Mouse (Mus musculus): Measurements from ENCODE around the gene Slc7a9.

Slc7a9 gene

GRCm38 (mm10) chr7:35447996-35448846, at the start of gene Slc7a9:
TSS of gene Slc7a9 (plus strand) at chr7:35448796.
- no peak for DNase-seq (ENCODE audit: low spot score in 2 of 2)

- no peak for DNase-seq (ENCODE audit: low spot score in 2 of 2)
Observed at GRCm38 (mm10) chr7:35401169-35401568, 47.4 kb upstream of the Slc7a9 start.

- DNase-seq (ENCODE audit: low spot score in 2 of 2): no peak
Observed at GRCm38 (mm10) chr7:35415226-35415625, 33.4 kb upstream of the Slc7a9 start.

GRCm38 (mm10) chr7:35415801-35416653, 32.6 kb upstream of the Slc7a9 start:
- DNase-seq (ENCODE audit: low spot score in 2 of 2): no peak

- no peak for DNase-seq (ENCODE audit: low spot score in 2 of 2)
Observed at GRCm38 (mm10) chr7:35416654-35416948, 32.0 kb upstream of the Slc7a9 start.

- no peak for DNase-seq (ENCODE audit: low spot score in 2 of 2)
Observed at GRCm38 (mm10) chr7:35423071-35423470, 25.5 kb upstream of the Slc7a9 start.

GRCm38 (mm10) chr7:35428146-35428545, 20.4 kb upstream of the Slc7a9 start:
- no peak for DNase-seq (ENCODE audit: low spot score in 2 of 2)

GRCm38 (mm10) chr7:35435266-35435665, 13.3 kb upstream of the Slc7a9 start:
- DNase-seq (ENCODE audit: low spot score in 2 of 2): no peak

- DNase-seq (ENCODE audit: low spot score in 2 of 2): no peak
Observed at GRCm38 (mm10) chr7:35447501-35447900, 1.1 kb upstream of the Slc7a9 start.

GRCm38 (mm10) chr7:35448867-35449266, 271 bp downstream of the Slc7a9 start:
- DNase-seq (ENCODE audit: low spot score in 2 of 2): no peak

GRCm38 (mm10) chr7:35456091-35456814, 7.7 kb downstream of the Slc7a9 start:
- no peak for DNase-seq (ENCODE audit: low spot score in 2 of 2)

GRCm38 (mm10) chr7:35460971-35461370, 12.4 kb downstream of the Slc7a9 start:
- DNase-seq (ENCODE audit: low spot score in 2 of 2): no peak

GRCm38 (mm10) chr7:35465027-35465426, 16.4 kb downstream of the Slc7a9 start:
- no peak for DNase-seq (ENCODE audit: low spot score in 2 of 2)

GRCm38 (mm10) chr7:35467856-35468255, 19.3 kb downstream of the Slc7a9 start:
- no peak for DNase-seq (ENCODE audit: low spot score in 2 of 2)

GRCm38 (mm10) chr7:35470794-35471193, 22.2 kb downstream of the Slc7a9 start:
- no peak for DNase-seq (ENCODE audit: low spot score in 2 of 2)

- no peak for DNase-seq (ENCODE audit: low spot score in 2 of 2)
Observed at GRCm38 (mm10) chr7:35476457-35476856, 27.9 kb downstream of the Slc7a9 start.

- DNase-seq (ENCODE audit: low spot score in 2 of 2): no peak
Observed at GRCm38 (mm10) chr7:35485126-35485525, 36.5 kb downstream of the Slc7a9 start.

GRCm38 (mm10) chr7:35486553-35486952, 38.0 kb downstream of the Slc7a9 start:
- DNase-seq (ENCODE audit: low spot score in 2 of 2): no peak

GRCm38 (mm10) chr7:35490186-35490585, 41.6 kb downstream of the Slc7a9 start:
- no peak for DNase-seq (ENCODE audit: low spot score in 2 of 2)

- DNase-seq (ENCODE audit: low spot score in 2 of 2): no peak
Observed at GRCm38 (mm10) chr7:35491005-35491404, 42.4 kb downstream of the Slc7a9 start.

- no peak for DNase-seq (ENCODE audit: low spot score in 2 of 2)
Observed at GRCm38 (mm10) chr7:35497516-35497915, 48.9 kb downstream of the Slc7a9 start.

- no peak for DNase-seq (ENCODE audit: low spot score in 2 of 2)
Observed at GRCm38 (mm10) chr7:35501995-35502394, 53.4 kb downstream of the Slc7a9 start.

Data from urinary bladder, postnatal 4 days (tissue).